Mouse (Mus musculus) kidney, embryonic 15.5 days (tissue): ENCODE measurements at regions not wholly inside any gene's neighbourhood (a gene's known extent, or its start where the extent isn't known, plus 50 kb on each side); places are given as distances from the start of the nearest gene placed in this dataset.

Source experiments
- ATAC-seq: fragments of 200-750 bp; cut with Nextera tagmentation; replicated peaks from 2 replicates; pipeline ENCODE4 v1.8.0; 2017; ENCODE audit warnings: moderate TSS enrichment; ENCODE audit not compliant: low FRiP score
- H3K27ac ChIP-seq: fragments of 300-500 bp; sonication (generic); 2 replicates; pipeline ENCODE4 v1.5.1; 2015; ENCODE audit warnings: mild to moderate bottlenecking, inconsistent platforms
- H3K27me3 ChIP-seq: fragments of 300-500 bp; sonication (generic); 2 replicates; pipeline ENCODE4 v1.6.1; 2015; ENCODE audit warnings: inconsistent platforms
- H3K36me3 ChIP-seq: fragments of 300-500 bp; sonication (generic); 2 replicates; pipeline ENCODE4 v1.6.1; 2015; ENCODE audit warnings: inconsistent platforms
- H3K4me1 ChIP-seq: fragments of 300-500 bp; sonication (generic); 2 replicates; pipeline ENCODE4 v1.6.1; 2015; ENCODE audit warnings: inconsistent platforms
- H3K4me2 ChIP-seq: fragments of 300-500 bp; sonication (generic); 2 replicates; pipeline ENCODE4 v1.6.1; 2015; ENCODE audit warnings: moderate library complexity, mild to moderate bottlenecking, inconsistent platforms
- H3K4me3 ChIP-seq: fragments of 300-500 bp; sonication (generic); replicated peaks from 2 replicates; pipeline ENCODE4 v1.5.1; 2015; ENCODE audit warnings: mild to moderate bottlenecking, inconsistent platforms
- H3K9ac ChIP-seq: fragments of 300-500 bp; sonication (generic); 2 replicates; pipeline ENCODE4 v1.6.1; 2015; ENCODE audit warnings: mild to moderate bottlenecking, inconsistent platforms
- H3K9me3 ChIP-seq: fragments of 300-500 bp; sonication (generic); replicated peaks from 2 replicates; pipeline ENCODE4 v1.6.1; 2016; ENCODE audit warnings: inconsistent platforms
- WGBS: fragments of 180-500 bp; shearing (Covaris S2); methylation state at CpG from one replicate; pipeline ENCODE4 v1.1.7; 2015; ENCODE audit warnings: mixed read lengths; 5-methylcytosine and 5-hydroxymethylcytosine counted together

- Histone ChIP-seq H3K36me3 (no peaks in the 10 kb centered on the region), H3K27ac (no peak overlapping the region), H3K4me3 (no peak overlapping the region), H3K4me2 (no peak overlapping the region), H3K9ac (no peak overlapping the region), H3K9me3 (no peaks in the 10 kb centered on the region), H3K4me1 (peaks cover 3% of the 10 kb centered on the region; the same call in 1 of the 2 replicates), H3K27me3 (no peaks in the 10 kb centered on the region)
- no peak for ATAC-seq
- 79% methylated on average over 2 of the region's 2 CpGs for WGBS
Measured at GRCm38 (mm10) chr4:94190940-94191339, 365.4 kb upstream of the Gm10306 start.

- Histone ChIP-seq H3K27ac (no peak overlapping the region), H3K4me3 (no peak overlapping the region), H3K4me2 (no peak overlapping the region), H3K4me1 (no peaks in the 10 kb centered on the region), H3K9ac (no peak overlapping the region), H3K9me3 (no peaks in the 10 kb centered on the region), H3K36me3 (no peaks in the 10 kb centered on the region), H3K27me3 (no peaks in the 10 kb centered on the region)
- no peak for ATAC-seq
- 87% methylated on average over 1 of the region's 1 CpGs for WGBS
Measured at GRCm38 (mm10) chr4:94216265-94216664, 340.1 kb upstream of the Gm10306 start.

DNA sequence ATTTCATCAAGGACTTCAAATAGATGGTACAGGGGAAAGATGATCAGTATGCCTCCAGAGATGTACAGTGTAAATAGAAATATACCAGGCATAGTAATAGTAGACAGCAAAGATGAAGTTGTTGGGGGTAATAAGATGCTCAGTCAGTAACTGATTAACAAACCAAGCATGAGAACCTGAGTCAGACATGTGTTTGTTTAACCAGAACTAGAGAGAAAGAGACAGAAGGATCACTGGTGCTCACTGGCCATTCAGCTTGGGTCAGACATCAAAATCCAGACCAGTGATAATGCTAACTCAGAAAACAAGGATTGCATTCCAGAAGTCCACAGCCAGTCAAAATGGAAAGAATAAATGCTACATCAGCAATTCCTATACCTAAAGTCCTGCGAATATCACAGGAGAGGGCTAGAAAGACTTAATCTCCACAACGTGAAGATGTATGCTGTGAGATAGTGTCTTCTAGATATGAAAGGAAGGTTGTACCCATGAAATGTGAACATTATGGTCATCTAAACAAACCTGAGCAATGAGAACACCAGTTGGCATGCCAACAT lies 320.6 kb upstream of the Gm10306 start:
- Histone ChIP-seq H3K4me1 (no peaks in the 10 kb centered on the region), H3K9ac (no peak overlapping the region), H3K27ac (no peak overlapping the region), H3K4me2 (no peak overlapping the region), H3K27me3 (no peaks in the 10 kb centered on the region), H3K36me3 (no peaks in the 10 kb centered on the region), H3K9me3 (no peaks in the 10 kb centered on the region), H3K4me3 (no peak overlapping the region)
- 93% methylated on average over 2 of the region's 2 CpGs for WGBS
- no peak for ATAC-seq

DNA sequence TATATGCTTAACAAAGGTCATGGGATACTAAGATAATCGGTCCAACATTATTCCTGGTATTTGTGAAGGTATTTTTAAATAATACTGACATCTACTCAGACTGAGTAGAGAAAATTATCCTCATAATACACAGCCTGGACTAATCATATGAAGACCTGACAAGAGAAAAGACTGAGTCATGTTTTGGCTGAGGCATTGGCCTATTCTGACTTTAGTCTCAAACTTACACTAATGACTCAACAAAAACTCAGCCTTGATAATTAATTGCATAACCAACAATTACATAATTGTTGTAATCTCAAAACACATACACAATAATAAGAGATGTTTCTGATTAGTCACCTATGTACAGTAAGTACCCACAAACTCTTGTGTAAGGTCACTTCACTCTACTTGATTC lies 300.3 kb upstream of the Gm10306 start:
- ATAC-seq = no peak
- no peaks in the 10 kb centered on the region for H3K36me3 ChIP-seq
- whole genome bisulfite sequencing = 78% methylated on average over 1 of the region's 1 CpGs

GRCm38 (mm10) chr4:94261136-94261535 lies 295.2 kb upstream of the Gm10306 start:
- ATAC-seq = no peak
- Histone ChIP-seq H3K27me3 (no peaks in the 10 kb centered on the region), H3K27ac (no peak overlapping the region), H3K4me3 (no peak overlapping the region), H3K4me2 (no peak overlapping the region), H3K36me3 (no peaks in the 10 kb centered on the region), H3K4me1 (no peaks in the 10 kb centered on the region), H3K9me3 (no peaks in the 10 kb centered on the region), H3K9ac (no peak overlapping the region)

More for the DNA sequence above, 300.3 kb upstream of the Gm10306 start:
- Histone ChIP-seq H3K4me3 (no peak overlapping the region), H3K27me3 (no peaks in the 10 kb centered on the region), H3K9ac (no peak overlapping the region), H3K4me1 (no peaks in the 10 kb centered on the region), H3K27ac (no peak overlapping the region), H3K9me3 (no peaks in the 10 kb centered on the region), H3K4me2 (no peak overlapping the region)

DNA sequence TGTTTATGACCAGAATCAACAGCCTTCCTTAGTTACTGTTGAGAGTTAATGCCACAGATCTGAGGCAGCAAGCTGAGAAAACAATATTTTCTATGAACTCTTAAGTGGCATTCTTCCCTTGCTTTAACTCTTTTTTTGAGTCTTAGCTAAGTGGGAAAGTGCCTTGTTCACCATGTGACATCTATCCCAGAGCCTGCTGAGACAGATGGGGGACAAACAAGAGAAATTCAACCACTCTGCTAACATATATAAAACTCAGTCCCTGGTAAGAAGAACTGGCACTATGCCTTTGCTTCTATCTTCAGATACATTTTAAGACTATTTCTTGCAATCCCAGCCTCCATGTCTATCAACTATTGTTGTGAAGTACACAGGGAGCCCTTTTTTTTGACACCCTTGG lies 274.6 kb upstream of the Gm10306 start:
- Histone ChIP-seq H3K4me3 (no peak overlapping the region), H3K4me1 (no peaks in the 10 kb centered on the region), H3K9me3 (no peaks in the 10 kb centered on the region), H3K36me3 (no peaks in the 10 kb centered on the region), H3K4me2 (no peak overlapping the region), H3K27ac (no peak overlapping the region), H3K9ac (no peak overlapping the region), H3K27me3 (no peaks in the 10 kb centered on the region)
- ATAC-seq = no peak

DNA sequence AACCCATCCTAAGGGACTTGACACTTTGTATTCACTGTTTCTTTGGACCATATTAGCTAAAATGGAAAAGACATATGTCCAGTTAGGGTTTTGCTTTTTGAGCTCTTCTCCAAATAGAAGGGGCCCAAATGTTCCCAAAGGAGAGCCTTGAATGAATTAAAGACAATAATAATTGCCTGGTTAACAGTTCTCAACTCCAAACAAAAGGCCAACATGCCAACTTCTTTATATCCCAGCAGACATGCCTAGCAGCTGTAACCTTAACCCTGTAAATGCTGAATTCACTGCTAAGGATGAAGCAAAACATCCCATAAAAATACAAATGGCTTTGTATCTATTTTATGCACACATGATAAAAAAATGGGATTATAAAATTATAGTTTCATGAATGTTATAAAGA lies 264.2 kb upstream of the Gm10306 start:
- no peaks in the 10 kb centered on the region for H3K4me1 ChIP-seq
- no peak overlapping the region for H3K9ac ChIP-seq
- no peak overlapping the region for H3K4me2 ChIP-seq
- no peaks in the 10 kb centered on the region for H3K27me3 ChIP-seq
- no peak overlapping the region for H3K27ac ChIP-seq
- no peak overlapping the region for H3K4me3 ChIP-seq
- no peaks in the 10 kb centered on the region for H3K9me3 ChIP-seq
- H3K36me3 ChIP-seq = no peaks in the 10 kb centered on the region
- no peak for ATAC-seq

DNA sequence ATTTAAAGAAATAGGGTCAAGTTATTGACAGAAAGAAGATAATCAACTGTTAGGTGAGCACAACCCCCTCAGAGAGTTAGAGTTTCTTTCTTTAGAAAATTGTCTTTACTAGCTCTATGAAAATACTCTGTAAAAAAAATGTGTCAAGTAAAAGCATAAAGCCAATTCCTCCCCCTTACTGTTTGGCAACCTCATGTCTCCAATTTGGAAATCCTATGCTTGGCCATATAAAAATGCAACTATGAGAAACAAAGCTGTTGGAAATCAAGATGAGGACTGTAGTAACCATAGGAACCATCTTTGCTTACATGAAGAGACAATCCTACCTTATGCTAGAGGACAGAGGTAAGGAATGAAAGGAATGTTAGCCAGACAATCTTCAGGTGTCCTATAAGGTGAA lies 239.0 kb upstream of the Gm10306 start:
- Histone ChIP-seq H3K9ac (no peak overlapping the region), H3K4me3 (no peak overlapping the region), H3K4me2 (no peak overlapping the region), H3K9me3 (no peaks in the 10 kb centered on the region), H3K36me3 (no peaks in the 10 kb centered on the region), H3K27me3 (no peaks in the 10 kb centered on the region), H3K4me1 (no peaks in the 10 kb centered on the region), H3K27ac (no peak overlapping the region)
- ATAC-seq = no peak

GRCm38 (mm10) chr4:94326759-94327158 lies 229.6 kb upstream of the Gm10306 start:
- Histone ChIP-seq H3K36me3 (no peaks in the 10 kb centered on the region), H3K4me3 (no peak overlapping the region), H3K4me2 (no peak overlapping the region), H3K9me3 (no peaks in the 10 kb centered on the region), H3K4me1 (no peaks in the 10 kb centered on the region), H3K9ac (no peak overlapping the region), H3K27ac (no peak overlapping the region), H3K27me3 (no peaks in the 10 kb centered on the region)
- 88% methylated on average over 2 of the region's 2 CpGs for WGBS
- no peak for ATAC-seq

- no peak overlapping the region for H3K9ac ChIP-seq
- no peak for ATAC-seq
- H3K36me3 ChIP-seq = no peaks in the 10 kb centered on the region
- H3K4me1 ChIP-seq = no peaks in the 10 kb centered on the region
- H3K4me2 ChIP-seq = no peak overlapping the region
- H3K27me3 ChIP-seq = no peaks in the 10 kb centered on the region
- H3K27ac ChIP-seq = no peak overlapping the region
- no peaks in the 10 kb centered on the region for H3K9me3 ChIP-seq
- H3K4me3 ChIP-seq = no peak overlapping the region
Measured at GRCm38 (mm10) chr4:94343331-94343730, 213.0 kb upstream of the Gm10306 start.

DNA sequence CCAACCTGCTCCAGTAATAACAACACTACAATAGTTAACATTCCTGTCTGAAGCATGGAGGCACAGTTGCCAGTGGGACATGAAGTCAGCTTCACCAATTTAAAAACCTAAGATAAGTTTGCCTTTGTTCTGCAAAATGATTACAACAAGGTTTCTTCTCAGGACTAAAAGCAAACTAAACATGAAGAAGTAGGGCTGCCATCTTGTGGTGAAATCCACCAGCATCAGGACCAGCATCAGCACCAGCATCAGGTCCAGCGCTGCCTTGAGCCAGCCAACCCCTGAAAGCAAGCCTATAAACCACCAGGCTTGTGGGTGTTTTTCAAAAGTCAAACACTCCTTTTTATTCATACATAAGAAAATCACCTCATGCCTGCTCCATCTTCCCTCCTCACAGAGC lies 207.1 kb upstream of the Gm10306 start:
- Histone ChIP-seq H3K4me3 (no peak overlapping the region), H3K9ac (no peak overlapping the region), H3K9me3 (no peaks in the 10 kb centered on the region), H3K4me1 (no peaks in the 10 kb centered on the region), H3K27ac (no peak overlapping the region), H3K27me3 (no peaks in the 10 kb centered on the region), H3K4me2 (no peak overlapping the region), H3K36me3 (no peaks in the 10 kb centered on the region)
- 41% methylated on average over 1 of the region's 1 CpGs for WGBS
- ATAC-seq = no peak

- H3K4me3 ChIP-seq = no peak overlapping the region
- no peak overlapping the region for H3K27ac ChIP-seq
- H3K27me3 ChIP-seq = no peaks in the 10 kb centered on the region
- H3K4me1 ChIP-seq = peaks cover 12% of the 10 kb centered on the region
- H3K36me3 ChIP-seq = no peaks in the 10 kb centered on the region
- H3K4me2 ChIP-seq = no peak overlapping the region
- no peak overlapping the region for H3K9ac ChIP-seq
- WGBS = 81% methylated on average over 1 of the region's 1 CpGs
- no peaks in the 10 kb centered on the region for H3K9me3 ChIP-seq
- ATAC-seq = no peak
Measured at GRCm38 (mm10) chr4:94356982-94357381, 199.4 kb upstream of the Gm10306 start.

GRCm38 (mm10) chr4:94360810-94361527 lies 195.4 kb upstream of the Gm10306 start:
- Histone ChIP-seq H3K36me3 (no peaks in the 10 kb centered on the region), H3K4me1 (peaks cover 24% of the 10 kb centered on the region), H3K4me3 (no peak overlapping the region), H3K9ac (no peak overlapping the region), H3K9me3 (no peaks in the 10 kb centered on the region), H3K27me3 (no peaks in the 10 kb centered on the region), H3K27ac (no peak overlapping the region), H3K4me2 (peak overlapping the region; percentile 30)
- WGBS = 29% methylated on average over 13 of the region's 13 CpGs
- peak; percentile 87 for ATAC-seq
